Mouse (Mus musculus) cerebellum, adult 2 months (tissue): ENCODE results near the gene Fbxw2. TPM values are rescaled to one million over a fixed set of nuclear protein-coding genes. Genes with fewer than 3 reads are reported as not detected.
"Not testable (repeated sequence)": the region's sequence is repeated elsewhere in the genome, so short reads cannot be mapped to it uniquely, and the experiment has no call there.

Experiments
- DNase-seq, 2 experiments: peaks; one replicate each; pipeline ENCODE4 v3.0.0; 2021
- H3K27ac ChIP-seq: fragments of 200-500 bp; 2 replicates; pipeline ENCODE4 v1.5.1; 2012; ENCODE audit warnings: low read length, control low read depth, inconsistent platforms; ENCODE audit not compliant: insufficient read depth
- H3K27me3 ChIP-seq: fragments of 200-500 bp; 2 replicates; pipeline ENCODE4 v1.6.1; 2012; ENCODE audit warnings: inconsistent platforms, mild to moderate bottlenecking, low read length, moderate library complexity; ENCODE audit not compliant: control insufficient read depth, insufficient read depth
- H3K4me1 ChIP-seq: fragments of 200-500 bp; 2 replicates; pipeline ENCODE4 v1.6.1; 2011; ENCODE audit warnings: low read length; ENCODE audit not compliant: control insufficient read depth, insufficient read depth
- H3K4me3 ChIP-seq: fragments of 200-500 bp; replicated peaks from 2 replicates; pipeline ENCODE3; 2011; ENCODE audit warnings: mild to moderate bottlenecking, low read depth, low read length, control low read depth; ENCODE audit not compliant: insufficient read depth
- CTCF ChIP-seq: fragments of 200-500 bp; IDR thresholded peaks from 2 replicates; pipeline ENCODE4 v1.5.1; 2011; ENCODE audit warnings: low read depth, mild to moderate bottlenecking, control low read depth, low read length, moderate library complexity, borderline replicate concordance; ENCODE audit not compliant: insufficient read depth
- POLR2A ChIP-seq: fragments of 200-500 bp; IDR thresholded peaks from 2 replicates; pipeline ENCODE4 v1.6.1; 2011; ENCODE audit warnings: low read length, control low read depth, borderline replicate concordance; ENCODE audit not compliant: insufficient read depth
- WGBS: fragments of 180-500 bp; shearing (Covaris S2); methylation state at CpG from one replicate; pipeline ENCODE4 v1.1.7; 2018; 5-methylcytosine and 5-hydroxymethylcytosine counted together
- polyA plus RNA-seq: library from polyadenylated mRNA; depleted of rRNA; stranded (reverse); fragments of >200 nt; gene quantifications from 2 replicates; pipeline ENCODE4 v1.2.3, GENCODE M21; 2012

Gene Fbxw2
- polyA plus RNA-seq, 1 experiment: 77.5 TPM

- DNase-seq: no peak
- no peak overlapping the region for H3K27ac ChIP-seq
- WGBS: 89% methylated on average over 7 of the region's 7 CpGs
- TF ChIP-seq POLR2A (no peak), CTCF (no peak)
- peaks cover 2% of the 10 kb centered on the region; the same call in 1 of the 2 replicates for H3K4me1 ChIP-seq
- H3K27me3 ChIP-seq: no peaks in the 10 kb centered on the region
- H3K4me3 ChIP-seq: no peak overlapping the region
These were observed 25.7 kb downstream of the Fbxw2 start for GRCm38 (mm10) chr2:34800371-34800770.

GRCm38 (mm10) chr2:34799357-34800256 is 26.5 kb downstream of the Fbxw2 start, which contains the start of gene Rabepk:
Gene Rabepk (minus strand): TSS chr2:34799912.
- TF ChIP-seq CTCF (no peak), POLR2A (peak; percentile 62; the same call in 1 of the 2 replicates)
- H3K4me3 ChIP-seq: peak within 1 kb of the TSS; percentile 93
- DNase-seq: peak; percentile 82 to 83
- no peaks in the 10 kb centered on the region for H3K4me1 ChIP-seq
- H3K27me3 ChIP-seq: no peaks in the 10 kb centered on the region
- 4% methylated on average over 44 of the region's 44 CpGs for WGBS
- H3K27ac ChIP-seq: peak within 1 kb of the TSS; percentile 18; the same call in 1 of the 2 replicates

DNA sequence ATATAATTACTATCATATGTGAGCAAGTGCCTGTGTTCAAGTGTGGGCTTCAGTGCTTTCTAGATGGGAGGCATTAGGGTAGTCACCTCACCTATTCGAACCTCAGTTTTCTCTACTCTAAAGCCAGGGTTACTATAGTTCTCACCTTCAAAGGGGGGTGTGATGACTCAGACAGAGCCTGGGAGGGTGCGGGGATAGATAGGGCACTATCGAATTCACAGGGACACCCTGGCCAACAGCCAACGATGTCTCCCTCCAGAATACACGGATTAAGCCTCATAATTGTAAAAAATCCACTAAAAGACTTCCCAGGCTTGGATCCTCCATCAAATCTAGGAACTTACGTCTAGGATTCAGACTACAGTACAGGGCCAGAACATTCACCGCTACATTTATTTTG is 30.7 kb downstream of the Fbxw2 start:
- no peak for DNase-seq
- Histone ChIP-seq H3K27ac (no peak overlapping the region), H3K4me3 (no peak overlapping the region), H3K4me1 (no peaks in the 10 kb centered on the region), H3K27me3 (no peaks in the 10 kb centered on the region)
- TF ChIP-seq CTCF (no peak), POLR2A (no peak)
- 87% methylated on average over 7 of the region's 7 CpGs for WGBS

- WGBS: 97% methylated on average over 2 of the region's 2 CpGs
These were observed 31.6 kb downstream of the Fbxw2 start for GRCm38 (mm10) chr2:34794511-34794910.

DNA sequence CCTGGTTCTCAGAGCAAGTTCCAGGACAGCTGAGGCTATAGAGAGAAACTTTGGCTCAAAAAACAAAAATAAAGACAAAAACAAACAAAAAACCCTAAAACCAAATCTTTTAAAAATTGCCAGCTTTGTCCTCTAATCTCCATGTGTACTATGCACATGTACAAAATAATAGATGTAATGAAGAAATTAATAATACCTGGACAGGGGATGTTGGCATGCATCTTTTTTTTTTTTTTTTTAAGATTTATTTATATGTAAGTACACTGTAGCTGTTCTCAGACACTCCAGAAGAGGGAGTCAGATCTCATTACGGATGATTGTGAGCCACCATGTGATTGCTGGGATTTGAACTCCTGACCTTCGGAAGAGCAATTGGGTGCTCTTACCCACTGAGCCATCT is 33.6 kb downstream of the Fbxw2 start:
- 85% methylated on average over 2 of the region's 2 CpGs for WGBS
- H3K27me3 ChIP-seq, H3K27ac ChIP-seq, H3K4me1 ChIP-seq, DNase-seq, H3K4me3 ChIP-seq: not testable (repeated sequence)

More at GRCm38 (mm10) chr2:34794511-34794910, 31.6 kb downstream of the Fbxw2 start:
- no peaks in the 10 kb centered on the region for H3K27me3 ChIP-seq
- TF ChIP-seq CTCF: no peak
- TF ChIP-seq POLR2A: no peak
- DNase-seq: no peak
- H3K4me3 ChIP-seq: no peak overlapping the region
- H3K4me1 ChIP-seq: no peaks in the 10 kb centered on the region
- H3K27ac ChIP-seq: no peak overlapping the region

DNA sequence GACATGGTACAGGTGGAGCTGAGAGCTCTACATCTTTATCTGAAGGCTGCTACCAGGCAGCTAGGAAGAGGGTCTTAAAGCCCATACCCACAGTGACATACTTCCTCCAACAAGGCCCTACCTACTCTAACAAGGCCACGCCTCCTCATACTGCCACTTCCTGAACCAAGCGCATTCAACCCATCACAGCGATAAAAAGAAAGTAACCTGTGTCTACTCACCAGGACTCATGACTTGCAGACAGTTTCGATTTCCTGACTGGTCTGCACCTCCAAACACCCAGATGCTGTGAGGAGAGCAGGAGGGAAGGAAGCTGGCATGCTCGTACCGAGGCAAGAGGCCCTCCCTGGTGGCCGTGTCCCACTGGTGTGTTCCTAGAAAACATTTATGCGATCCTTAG is 35.8 kb downstream of the Fbxw2 start:
- WGBS: 93% methylated on average over 8 of the region's 8 CpGs
- no peaks in the 10 kb centered on the region for H3K27me3 ChIP-seq

DNA sequence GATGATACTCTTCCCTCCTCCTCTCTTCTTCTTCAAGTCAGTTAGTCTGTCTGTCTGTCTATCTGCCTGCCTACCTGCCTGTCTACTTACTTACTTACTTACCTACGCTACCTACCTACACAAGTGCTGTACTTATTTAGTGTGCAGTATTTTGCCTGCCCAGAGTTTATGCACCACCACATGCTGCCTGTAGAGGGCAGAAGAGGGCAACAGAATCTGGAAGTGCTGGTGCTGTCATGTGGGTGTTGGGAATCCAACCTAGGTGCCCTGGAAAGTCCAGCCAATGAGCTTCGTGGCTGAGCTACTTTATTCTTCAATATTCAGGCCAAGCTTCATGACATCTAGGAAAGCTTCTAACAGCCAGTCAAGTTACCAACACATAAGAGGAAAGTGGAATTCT is 42.0 kb downstream of the Fbxw2 start:
- DNase-seq: peak in 1 of 2 experiments; percentile 41
- Histone ChIP-seq H3K27me3 (no peaks in the 10 kb centered on the region), H3K27ac (no peak overlapping the region), H3K4me1 (no peaks in the 10 kb centered on the region), H3K4me3 (no peak overlapping the region)
- TF ChIP-seq POLR2A (no peak), CTCF (peak; percentile 76)
- WGBS: 76% methylated on average over 2 of the region's 2 CpGs

More for the DNA sequence above, 35.8 kb downstream of the Fbxw2 start:
- DNase-seq: no peak
- TF ChIP-seq CTCF (no peak), POLR2A (no peak)
- Histone ChIP-seq H3K4me3 (no peak overlapping the region), H3K4me1 (no peaks in the 10 kb centered on the region), H3K27ac (no peak overlapping the region)
